Mouse (Mus musculus): ENCODE data around the gene Dcun1d2.

- no peak for TF ChIP-seq POLR2A (IDR thresholded peaks at IDR 0.05; ENCODE audit: low read depth, low read length)
- no peak for TF ChIP-seq CTCF (IDR thresholded peaks at IDR 0.05; ENCODE audit: extremely low read depth, insufficient read length, insufficient replicate concordance, low read depth, low read length)
Observed at GRCm38 (mm10) chr8:13306309-13306909, 18.5 kb upstream of the Dcun1d2 start.
